Mouse (Mus musculus): ENCODE measurements around the gene Gtdc1. TPM values are rescaled to one million over a fixed set of nuclear protein-coding genes. Genes with fewer than 3 reads are reported as not detected.
"Not testable (repeated sequence)": the region's sequence is repeated elsewhere in the genome, so short reads cannot be mapped to it uniquely, and the experiment has no call there.

Gtdc1 gene
- polyA plus RNA-seq, 1 experiment = 4.9 TPM

- H3K4me3 ChIP-seq = no peak overlapping the region
These were observed 296.4 kb downstream of the Gtdc1 start for GRCm38 (mm10) chr2:44631064-44631463.

GRCm38 (mm10) chr2:44628778-44629177 is 298.7 kb downstream of the Gtdc1 start:
- Histone ChIP-seq H3K27me3 (ENCODE audit: control insufficient read depth, insufficient read depth, insufficient read length) (no peaks in the 10 kb centered on the region), H3K36me3 (ENCODE audit: control insufficient read depth, insufficient read depth) (no peaks in the 10 kb centered on the region), H3K79me2 (ENCODE audit: control insufficient read depth, insufficient read depth) (no peaks in the 10 kb centered on the region), H3K4me3 (no peak overlapping the region), H3K4me2 (ENCODE audit: low read depth) (no peak overlapping the region), H3ac (ENCODE audit: control insufficient read depth, insufficient read length) (no peak overlapping the region)
- TF ChIP-seq CEBPB (IDR thresholded peaks at IDR 0.05; ENCODE audit: insufficient read depth, poor library complexity, severe bottlenecking) = no peak
- TF ChIP-seq USF1 (IDR thresholded peaks at IDR 0.05; ENCODE audit: low read depth) = no peak
- TF ChIP-seq POLR2A (IDR thresholded peaks at IDR 0.05; ENCODE audit: insufficient read length, low read depth) = no peak
- no peak for TF ChIP-seq TCF3 (IDR thresholded peaks at IDR 0.05; ENCODE audit: insufficient read length, low read depth)

More at GRCm38 (mm10) chr2:44631064-44631463, 296.4 kb downstream of the Gtdc1 start:
- no peak for TF ChIP-seq SRF (IDR thresholded peaks at IDR 0.05; ENCODE audit: control insufficient read depth, insufficient read length, low read depth)
- no peak for TF ChIP-seq MYOD1 (IDR thresholded peaks at IDR 0.05; ENCODE audit: control insufficient read depth in 1 of 3, insufficient read length in 2 of 3, low read depth in 2 of 3)
- no peak for TF ChIP-seq POLR2A (IDR thresholded peaks at IDR 0.05; ENCODE audit: insufficient read length, low read depth)
- TF ChIP-seq POLR2AphosphoS2 (IDR thresholded peaks at IDR 0.05; ENCODE audit: insufficient read length, low read depth) = no peak
- TF ChIP-seq USF1 (IDR thresholded peaks at IDR 0.05; ENCODE audit: low read depth) = no peak
- TF ChIP-seq MAX (IDR thresholded peaks at IDR 0.05; ENCODE audit: low read depth) = no peak
- TF ChIP-seq TCF3 (IDR thresholded peaks at IDR 0.05; ENCODE audit: insufficient read length, low read depth) = no peak
- TF ChIP-seq TCF12 (IDR thresholded peaks at IDR 0.05; ENCODE audit: insufficient read depth, poor library complexity, severe bottlenecking) = no peak
- no peak for TF ChIP-seq MYOG (IDR thresholded peaks at IDR 0.05; ENCODE audit: control insufficient read depth in 1 of 3, insufficient read depth in 1 of 3, insufficient read length in 2 of 3, low read depth in 2 of 3)
- no peak for TF ChIP-seq REST (IDR thresholded peaks at IDR 0.05; ENCODE audit: insufficient read depth, insufficient read length)
- TF ChIP-seq E2F4 (IDR thresholded peaks at IDR 0.05; ENCODE audit: insufficient read depth) = no peak
- no peak for TF ChIP-seq CEBPB (IDR thresholded peaks at IDR 0.05; ENCODE audit: insufficient read depth, poor library complexity, severe bottlenecking)
- Histone ChIP-seq H3K27me3 (ENCODE audit: control insufficient read depth, insufficient read depth, insufficient read length) (no peaks in the 10 kb centered on the region), H3K36me3 (ENCODE audit: control insufficient read depth, insufficient read depth) (no peaks in the 10 kb centered on the region), H3ac (ENCODE audit: control insufficient read depth, insufficient read length) (no peak overlapping the region), H3K4me2 (ENCODE audit: low read depth) (no peak overlapping the region), H3K79me2 (ENCODE audit: control insufficient read depth, insufficient read depth) (no peaks in the 10 kb centered on the region)

- TF ChIP-seq MYOD1 (IDR thresholded peaks at IDR 0.05; ENCODE audit: control insufficient read depth in 1 of 3, insufficient read length in 2 of 3, low read depth in 2 of 3) (no peak), CEBPB (IDR thresholded peaks at IDR 0.05; ENCODE audit: insufficient read depth, poor library complexity, severe bottlenecking) (no peak), SRF (IDR thresholded peaks at IDR 0.05; ENCODE audit: control insufficient read depth, insufficient read length, low read depth) (no peak), REST (IDR thresholded peaks at IDR 0.05; ENCODE audit: insufficient read depth, insufficient read length) (no peak), POLR2A (IDR thresholded peaks at IDR 0.05; ENCODE audit: insufficient read length, low read depth) (no peak), MAX (IDR thresholded peaks at IDR 0.05; ENCODE audit: low read depth) (no peak), TCF3 (IDR thresholded peaks at IDR 0.05; ENCODE audit: insufficient read length, low read depth) (no peak), USF1 (IDR thresholded peaks at IDR 0.05; ENCODE audit: low read depth) (no peak), MYOG (IDR thresholded peaks at IDR 0.05; ENCODE audit: control insufficient read depth in 1 of 3, insufficient read depth in 1 of 3, insufficient read length in 2 of 3, low read depth in 2 of 3) (no peak), E2F4 (IDR thresholded peaks at IDR 0.05; ENCODE audit: insufficient read depth) (no peak), TCF12 (IDR thresholded peaks at IDR 0.05; ENCODE audit: insufficient read depth, poor library complexity, severe bottlenecking) (no peak), POLR2AphosphoS2 (IDR thresholded peaks at IDR 0.05; ENCODE audit: insufficient read length, low read depth) (no peak)
- H3ac ChIP-seq (ENCODE audit: control insufficient read depth, insufficient read length) = no peak overlapping the region
- H3K27me3 ChIP-seq (ENCODE audit: control insufficient read depth, insufficient read depth, insufficient read length) = no peaks in the 10 kb centered on the region
- H3K4me2 ChIP-seq (ENCODE audit: low read depth) = no peak overlapping the region
- no peak overlapping the region for H3K4me3 ChIP-seq
- no peaks in the 10 kb centered on the region for H3K79me2 ChIP-seq (ENCODE audit: control insufficient read depth, insufficient read depth)
- no peaks in the 10 kb centered on the region for H3K36me3 ChIP-seq (ENCODE audit: control insufficient read depth, insufficient read depth)
These were observed 302.3 kb downstream of the Gtdc1 start for GRCm38 (mm10) chr2:44625154-44625553.

GRCm38 (mm10) chr2:44622471-44622870 is 305.0 kb downstream of the Gtdc1 start:
- TF ChIP-seq E2F4 (IDR thresholded peaks at IDR 0.05; ENCODE audit: insufficient read depth) (no peak), REST (IDR thresholded peaks at IDR 0.05; ENCODE audit: insufficient read depth, insufficient read length) (no peak), USF1 (IDR thresholded peaks at IDR 0.05; ENCODE audit: low read depth) (no peak), MAX (IDR thresholded peaks at IDR 0.05; ENCODE audit: low read depth) (no peak), POLR2A (IDR thresholded peaks at IDR 0.05; ENCODE audit: insufficient read length, low read depth) (no peak), SRF (IDR thresholded peaks at IDR 0.05; ENCODE audit: control insufficient read depth, insufficient read length, low read depth) (no peak), POLR2AphosphoS2 (IDR thresholded peaks at IDR 0.05; ENCODE audit: insufficient read length, low read depth) (no peak), TCF12 (IDR thresholded peaks at IDR 0.05; ENCODE audit: insufficient read depth, poor library complexity, severe bottlenecking) (no peak), MYOG (IDR thresholded peaks at IDR 0.05; ENCODE audit: control insufficient read depth in 1 of 3, insufficient read depth in 1 of 3, insufficient read length in 2 of 3, low read depth in 2 of 3) (no peak), CEBPB (IDR thresholded peaks at IDR 0.05; ENCODE audit: insufficient read depth, poor library complexity, severe bottlenecking) (no peak), MYOD1 (IDR thresholded peaks at IDR 0.05; ENCODE audit: control insufficient read depth in 1 of 3, insufficient read length in 2 of 3, low read depth in 2 of 3) (no peak), TCF3 (IDR thresholded peaks at IDR 0.05; ENCODE audit: insufficient read length, low read depth) (no peak)
- Histone ChIP-seq H3K27me3 (ENCODE audit: control insufficient read depth, insufficient read depth, insufficient read length) (no peaks in the 10 kb centered on the region), H3ac (ENCODE audit: control insufficient read depth, insufficient read length) (no peak overlapping the region), H3K4me3 (no peak overlapping the region), H3K4me2 (ENCODE audit: low read depth) (no peak overlapping the region), H3K79me2 (ENCODE audit: control insufficient read depth, insufficient read depth) (no peaks in the 10 kb centered on the region), H3K36me3 (ENCODE audit: control insufficient read depth, insufficient read depth) (no peaks in the 10 kb centered on the region)

- H3K4me2 ChIP-seq (ENCODE audit: low read depth); H3K36me3 ChIP-seq (ENCODE audit: control insufficient read depth, insufficient read depth); H3ac ChIP-seq (ENCODE audit: control insufficient read depth, insufficient read length); H3K79me2 ChIP-seq (ENCODE audit: control insufficient read depth, insufficient read depth); H3K4me3 ChIP-seq; H3K27me3 ChIP-seq (ENCODE audit: control insufficient read depth, insufficient read depth, insufficient read length): not testable (repeated sequence)
These were observed 327.8 kb downstream of the Gtdc1 start for GRCm38 (mm10) chr2:44599653-44600052.
